Mouse (Mus musculus): ENCODE results near the gene Fam126b. TPM values are rescaled to one million over a fixed set of nuclear protein-coding genes. Genes with fewer than 3 reads are reported as not detected.

Fam126b gene
- polyA plus RNA-seq, 1 experiment from 2014 or later: 4.1 TPM

GRCm38 (mm10) chr1:58617978-58618668, 32.0 kb upstream of the Fam126b start:
- no peaks in the 10 kb centered on the region; the same call in 1 of the 2 replicates for H3K4me1 ChIP-seq (ENCODE audit: insufficient read depth)
- peak overlapping the region; percentile 11; the same call in 1 of the 2 replicates for H3K4me2 ChIP-seq (ENCODE audit: low read depth, low read length)
- no peak overlapping the region for H3K9ac ChIP-seq (replicated peaks)
- DNase-seq (no peak), ATAC-seq (no peak)
- 35% methylated on average over 6 of the region's 6 CpGs for WGBS (ENCODE audit: insufficient replicate concordance)
- no peak overlapping the region for H3K4me3 ChIP-seq (ENCODE audit: low read depth, low read length)
- H3K27me3 ChIP-seq (ENCODE audit: insufficient read depth, low read length): no peaks in the 10 kb centered on the region
- TF ChIP-seq EP300 (IDR thresholded peaks at IDR 0.05; ENCODE audit: low read depth): no peak
- TF ChIP-seq CTCF (IDR thresholded peaks at IDR 0.05; ENCODE audit: low read depth): no peak
- H3K9me3 ChIP-seq (ENCODE audit: low read length): no peaks in the 10 kb centered on the region
- H3K27ac ChIP-seq (ENCODE audit: low read depth): 0 out of 2 replicates have a peak overlapping the region, but pooled peaks have one; percentile 17
- no peaks in the 10 kb centered on the region for H3K36me3 ChIP-seq (replicated peaks; ENCODE audit: insufficient read depth, low read length)

- no peak overlapping the region for H3K9ac ChIP-seq (replicated peaks)
- no peak for TF ChIP-seq EP300 (IDR thresholded peaks at IDR 0.05; ENCODE audit: low read depth)
- no peak for TF ChIP-seq CTCF (IDR thresholded peaks at IDR 0.05; ENCODE audit: low read depth)
- H3K9me3 ChIP-seq (ENCODE audit: low read length): no peaks in the 10 kb centered on the region
- whole genome bisulfite sequencing (ENCODE audit: insufficient replicate concordance): 80% methylated on average over 5 of the region's 5 CpGs
- H3K4me2 ChIP-seq (ENCODE audit: low read depth, low read length): no peak overlapping the region
- no peak for ATAC-seq
- no peaks in the 10 kb centered on the region; the same call in 1 of the 2 replicates for H3K4me1 ChIP-seq (ENCODE audit: insufficient read depth)
- H3K36me3 ChIP-seq (replicated peaks; ENCODE audit: insufficient read depth, low read length): no peaks in the 10 kb centered on the region
- no peak for DNase-seq
- no peaks in the 10 kb centered on the region for H3K27me3 ChIP-seq (ENCODE audit: insufficient read depth, low read length)
- no peak overlapping the region for H3K27ac ChIP-seq (ENCODE audit: low read depth)
- H3K4me3 ChIP-seq (ENCODE audit: low read depth, low read length): no peak overlapping the region
These were observed 31.0 kb upstream of the Fam126b start for GRCm38 (mm10) chr1:58617076-58617475.

- no peak for DNase-seq
- Histone ChIP-seq H3K9ac (replicated peaks) (no peak overlapping the region), H3K4me1 (ENCODE audit: insufficient read depth) (no peaks in the 10 kb centered on the region; the same call in 1 of the 2 replicates), H3K36me3 (replicated peaks; ENCODE audit: insufficient read depth, low read length) (no peaks in the 10 kb centered on the region), H3K9me3 (ENCODE audit: low read length) (no peaks in the 10 kb centered on the region), H3K4me3 (ENCODE audit: low read depth, low read length) (no peak overlapping the region), H3K4me2 (ENCODE audit: low read depth, low read length) (no peak overlapping the region), H3K27me3 (ENCODE audit: insufficient read depth, low read length) (no peaks in the 10 kb centered on the region), H3K27ac (ENCODE audit: low read depth) (no peak overlapping the region)
- ATAC-seq: no peak
- WGBS (ENCODE audit: insufficient replicate concordance): 54% methylated on average over 3 of the region's 3 CpGs
- TF ChIP-seq CTCF (IDR thresholded peaks at IDR 0.05; ENCODE audit: low read depth): no peak
These were observed 30.1 kb upstream of the Fam126b start for GRCm38 (mm10) chr1:58616176-58616575.

- ATAC-seq: no peak
- DNase-seq: no peak
- Histone ChIP-seq H3K4me1 (ENCODE audit: insufficient read depth) (no peaks in the 10 kb centered on the region; the same call in 1 of the 2 replicates), H3K27me3 (ENCODE audit: insufficient read depth, low read length) (no peaks in the 10 kb centered on the region), H3K4me2 (ENCODE audit: low read depth, low read length) (no peak overlapping the region), H3K27ac (ENCODE audit: low read depth) (no peak overlapping the region), H3K9ac (replicated peaks) (no peak overlapping the region), H3K9me3 (ENCODE audit: low read length) (no peaks in the 10 kb centered on the region), H3K4me3 (ENCODE audit: low read depth, low read length) (no peak overlapping the region), H3K36me3 (replicated peaks; ENCODE audit: insufficient read depth, low read length) (no peaks in the 10 kb centered on the region)
- 79% methylated on average over 4 of the region's 4 CpGs for WGBS (ENCODE audit: insufficient replicate concordance)
- TF ChIP-seq EP300 (IDR thresholded peaks at IDR 0.05; ENCODE audit: low read depth) (no peak), CTCF (IDR thresholded peaks at IDR 0.05; ENCODE audit: low read depth) (no peak)
These were observed 29.0 kb upstream of the Fam126b start for GRCm38 (mm10) chr1:58615146-58615545.

- H3K9me3 ChIP-seq (ENCODE audit: low read length): no peaks in the 10 kb centered on the region
- no peak overlapping the region for H3K4me3 ChIP-seq (ENCODE audit: low read depth, low read length)
- no peak overlapping the region for H3K27ac ChIP-seq (ENCODE audit: low read depth)
- TF ChIP-seq EP300 (IDR thresholded peaks at IDR 0.05; ENCODE audit: low read depth) (no peak), CTCF (IDR thresholded peaks at IDR 0.05; ENCODE audit: low read depth) (no peak)
- no peaks in the 10 kb centered on the region for H3K36me3 ChIP-seq (replicated peaks; ENCODE audit: insufficient read depth, low read length)
- no peak for ATAC-seq
- 65% methylated on average over 3 of the region's 3 CpGs for WGBS (ENCODE audit: insufficient replicate concordance)
- no peak overlapping the region for H3K4me2 ChIP-seq (ENCODE audit: low read depth, low read length)
- DNase-seq: no peak
- no peak overlapping the region for H3K9ac ChIP-seq (replicated peaks)
- no peaks in the 10 kb centered on the region for H3K27me3 ChIP-seq (ENCODE audit: insufficient read depth, low read length)
- no peaks in the 10 kb centered on the region; the same call in 1 of the 2 replicates for H3K4me1 ChIP-seq (ENCODE audit: insufficient read depth)
These were observed 28.3 kb upstream of the Fam126b start for GRCm38 (mm10) chr1:58614424-58614823.

- H3K4me2 ChIP-seq (ENCODE audit: low read depth, low read length): no peak overlapping the region
- H3K27me3 ChIP-seq (ENCODE audit: insufficient read depth, low read length): no peaks in the 10 kb centered on the region
- TF ChIP-seq CTCF (IDR thresholded peaks at IDR 0.05; ENCODE audit: low read depth) (no peak), EP300 (IDR thresholded peaks at IDR 0.05; ENCODE audit: low read depth) (no peak)
- H3K9ac ChIP-seq (replicated peaks): no peak overlapping the region
- WGBS (ENCODE audit: insufficient replicate concordance): 69% methylated on average over 6 of the region's 6 CpGs
- no peak for DNase-seq
- ATAC-seq: no peak
- no peak overlapping the region for H3K4me3 ChIP-seq (ENCODE audit: low read depth, low read length)
- H3K27ac ChIP-seq (ENCODE audit: low read depth): no peak overlapping the region
- no peaks in the 10 kb centered on the region for H3K9me3 ChIP-seq (ENCODE audit: low read length)
- no peaks in the 10 kb centered on the region for H3K36me3 ChIP-seq (replicated peaks; ENCODE audit: insufficient read depth, low read length)
- H3K4me1 ChIP-seq (ENCODE audit: insufficient read depth): no peaks in the 10 kb centered on the region; the same call in 1 of the 2 replicates
These were observed 27.7 kb upstream of the Fam126b start for GRCm38 (mm10) chr1:58613786-58614185.

All from liver, postnatal 0 days (tissue).